Mouse (Mus musculus): Measurements from ENCODE around the gene Vmn1r181. TPM values are rescaled to one million over a fixed set of nuclear protein-coding genes. Genes with fewer than 3 reads are reported as not detected.
"Not testable (repeated sequence)": the region's sequence is repeated elsewhere in the genome, so short reads cannot be mapped to it uniquely, and the experiment has no call there.

Gene Vmn1r181
- polyA plus RNA-seq (2015; fragmentation: Nextera tagmentation; extraction: Ambion mirVana) = not detected in 2 replicates

GRCm38 (mm10) chr7:23974315-23974714 lies at the start of gene Vmn1r181:
Vmn1r181 (plus strand) TSS chr7:23974615.
- not testable (repeated sequence) for H3K27ac ChIP-seq (ENCODE audit: low read length); ATAC-seq (ENCODE audit: insufficient read depth, low FRiP score); H3K4me3 ChIP-seq (replicated peaks; ENCODE audit: low read length); H3K27me3 ChIP-seq (ENCODE audit: control insufficient read depth, insufficient read depth, low read length); H3K36me3 ChIP-seq (ENCODE audit: control insufficient read depth, insufficient read depth, low read length); H3K4me2 ChIP-seq (ENCODE audit: low read depth, low read length); H3K9me3 ChIP-seq (replicated peaks; ENCODE audit: control insufficient read depth, low read length); H3K9ac ChIP-seq (ENCODE audit: low read length); H3K4me1 ChIP-seq (ENCODE audit: control insufficient read depth, insufficient read depth, low read length)
- 75% methylated on average over 8 of the region's 9 CpGs for WGBS

GRCm38 (mm10) chr7:23926678-23927077 lies 47.7 kb upstream of the Vmn1r181 start, which contains the start of gene Vmn1r179:
Vmn1r179 (plus strand) TSS chr7:23926978.
- no peak within 1 kb of the TSS for H3K4me3 ChIP-seq (replicated peaks; ENCODE audit: low read length)
- no peaks in the 10 kb centered on the region for H3K4me1 ChIP-seq (ENCODE audit: control insufficient read depth, insufficient read depth, low read length)
- H3K4me2 ChIP-seq (ENCODE audit: low read depth, low read length) = no peak within 1 kb of the TSS
- no peaks in the 10 kb centered on the region for H3K36me3 ChIP-seq (ENCODE audit: control insufficient read depth, insufficient read depth, low read length)
- H3K27me3 ChIP-seq (ENCODE audit: control insufficient read depth, insufficient read depth, low read length) = no peaks in the 10 kb centered on the region
- 47% methylated on average over 2 of the region's 2 CpGs for WGBS
- 0 out of 2 replicates have a peak, but pooled peaks cover 3% of the 10 kb centered on the region for H3K9me3 ChIP-seq (replicated peaks; ENCODE audit: control insufficient read depth, low read length)
- H3K27ac ChIP-seq (ENCODE audit: low read length) = no peak within 1 kb of the TSS
- no peak for ATAC-seq (ENCODE audit: insufficient read depth, low FRiP score)
- no peak within 1 kb of the TSS for H3K9ac ChIP-seq (ENCODE audit: low read length)

GRCm38 (mm10) chr7:23950332-23950731 lies 24.1 kb upstream of the Vmn1r181 start, which contains the start of gene Vmn1r180:
Vmn1r180 (plus strand) TSS chr7:23950632.
- Histone ChIP-seq H3K4me2 (ENCODE audit: low read depth, low read length) (no peak within 1 kb of the TSS), H3K27ac (ENCODE audit: low read length) (no peak within 1 kb of the TSS), H3K9ac (ENCODE audit: low read length) (no peak within 1 kb of the TSS), H3K27me3 (ENCODE audit: control insufficient read depth, insufficient read depth, low read length) (no peaks in the 10 kb centered on the region), H3K4me3 (replicated peaks; ENCODE audit: low read length) (no peak within 1 kb of the TSS), H3K9me3 (replicated peaks; ENCODE audit: control insufficient read depth, low read length) (no peaks in the 10 kb centered on the region), H3K4me1 (ENCODE audit: control insufficient read depth, insufficient read depth, low read length) (no peaks in the 10 kb centered on the region), H3K36me3 (ENCODE audit: control insufficient read depth, insufficient read depth, low read length) (no peaks in the 10 kb centered on the region)
- no peak for ATAC-seq (ENCODE audit: insufficient read depth, low FRiP score)

- H3K4me1 ChIP-seq (ENCODE audit: control insufficient read depth, insufficient read depth, low read length); H3K27ac ChIP-seq (ENCODE audit: low read length); H3K9ac ChIP-seq (ENCODE audit: low read length); H3K27me3 ChIP-seq (ENCODE audit: control insufficient read depth, insufficient read depth, low read length); H3K36me3 ChIP-seq (ENCODE audit: control insufficient read depth, insufficient read depth, low read length); H3K4me2 ChIP-seq (ENCODE audit: low read depth, low read length); H3K9me3 ChIP-seq (replicated peaks; ENCODE audit: control insufficient read depth, low read length); ATAC-seq (ENCODE audit: insufficient read depth, low FRiP score); H3K4me3 ChIP-seq (replicated peaks; ENCODE audit: low read length): not testable (repeated sequence)
- WGBS = 36% methylated on average over 3 of the region's 3 CpGs
Measured at GRCm38 (mm10) chr7:23968044-23968443, 6.4 kb upstream of the Vmn1r181 start.

GRCm38 (mm10) chr7:24001391-24001790 lies 27.0 kb downstream of the Vmn1r181 start, which contains the start of gene V1rd19:
V1rd19 (plus strand) TSS chr7:24001691.
- no peaks in the 10 kb centered on the region for H3K27me3 ChIP-seq (ENCODE audit: control insufficient read depth, insufficient read depth, low read length)
- no peak within 1 kb of the TSS for H3K27ac ChIP-seq (ENCODE audit: low read length)
- ATAC-seq (ENCODE audit: insufficient read depth, low FRiP score) = no peak
- H3K4me2 ChIP-seq (ENCODE audit: low read depth, low read length) = no peak within 1 kb of the TSS
- peaks cover 3% of the 10 kb centered on the region; the same call in 1 of the 2 replicates for H3K9me3 ChIP-seq (replicated peaks; ENCODE audit: control insufficient read depth, low read length)
- no peaks in the 10 kb centered on the region for H3K36me3 ChIP-seq (ENCODE audit: control insufficient read depth, insufficient read depth, low read length)
- H3K9ac ChIP-seq (ENCODE audit: low read length) = no peak within 1 kb of the TSS
- H3K4me3 ChIP-seq (replicated peaks; ENCODE audit: low read length) = no peak within 1 kb of the TSS
- H3K4me1 ChIP-seq (ENCODE audit: control insufficient read depth, insufficient read depth, low read length) = no peaks in the 10 kb centered on the region
- WGBS = 56% methylated on average over 2 of the region's 2 CpGs

Other genes starting within 250 kb of the Vmn1r181 start
- not detected in 2 replicates for gene Vmn1r174, start 222.3 kb upstream of the Vmn1r181 start, polyA plus RNA-seq (2015; fragmentation: Nextera tagmentation; extraction: Ambion mirVana)
- not detected in 2 replicates for gene Vmn1r175, start 164.0 kb upstream of the Vmn1r181 start, polyA plus RNA-seq (2015; fragmentation: Nextera tagmentation; extraction: Ambion mirVana)
- not detected in 2 replicates for gene Vmn1r176, start 137.2 kb upstream of the Vmn1r181 start, polyA plus RNA-seq (2015; fragmentation: Nextera tagmentation; extraction: Ambion mirVana)
- gene Vmn1r177, start 108.2 kb upstream of the Vmn1r181 start, polyA plus RNA-seq (2015; fragmentation: Nextera tagmentation; extraction: Ambion mirVana) = not detected in 2 replicates
- not detected in 2 replicates for gene Vmn1r178, start 82.6 kb upstream of the Vmn1r181 start, polyA plus RNA-seq (2015; fragmentation: Nextera tagmentation; extraction: Ambion mirVana)
- gene Vmn1r179, start 47.6 kb upstream of the Vmn1r181 start, polyA plus RNA-seq (2015; fragmentation: Nextera tagmentation; extraction: Ambion mirVana) = not detected in 2 replicates
- gene Vmn1r180, start 24.0 kb upstream of the Vmn1r181 start, polyA plus RNA-seq (2015; fragmentation: Nextera tagmentation; extraction: Ambion mirVana) = not detected in 2 replicates
- gene V1rd19, start 27.1 kb downstream of the Vmn1r181 start, polyA plus RNA-seq (2015; fragmentation: Nextera tagmentation; extraction: Ambion mirVana) = not detected in 2 replicates
- not detected in 2 replicates for gene Vmn1r183, start 78.6 kb downstream of the Vmn1r181 start, polyA plus RNA-seq (2015; fragmentation: Nextera tagmentation; extraction: Ambion mirVana)
- gene Zfp180, start 107.3 kb downstream of the Vmn1r181 start, polyA plus RNA-seq (2015; fragmentation: Nextera tagmentation; extraction: Ambion mirVana) = 17.8 and 20.0 TPM in 2 replicates
- 6.1 and 6.9 TPM in 2 replicates for gene Zfp112, start 137.7 kb downstream of the Vmn1r181 start, polyA plus RNA-seq (2015; fragmentation: Nextera tagmentation; extraction: Ambion mirVana)
- gene Zfp235, start 159.6 kb downstream of the Vmn1r181 start, polyA plus RNA-seq (2015; fragmentation: Nextera tagmentation; extraction: Ambion mirVana) = 14.7 and 18.9 TPM in 2 replicates
- 5.8 and 6.3 TPM in 2 replicates for gene Zfp114, start 200.4 kb downstream of the Vmn1r181 start, polyA plus RNA-seq (2015; fragmentation: Nextera tagmentation; extraction: Ambion mirVana)
- 10.2 and 12.5 TPM in 2 replicates for gene Zfp111, start 236.8 kb downstream of the Vmn1r181 start, polyA plus RNA-seq (2015; fragmentation: Nextera tagmentation; extraction: Ambion mirVana)